Mouse (Mus musculus) midbrain, embryonic 10.5 days (tissue): ENCODE data around the gene Alkbh4. TPM values are rescaled to one million over a fixed set of nuclear protein-coding genes. Genes with fewer than 3 reads are reported as not detected.
A peak's percentile ranks its signal among the peaks of the same experiment; 100 is the strongest.
"Not testable (repeated sequence)": the region's sequence is repeated elsewhere in the genome, so short reads cannot be mapped to it uniquely, and the experiment has no call there.

Experiments used
- DNase-seq: peaks from one replicate; pipeline ENCODE4 v3.0.0-alpha.2; 2017; ENCODE audit warnings: low spot score
- H3K27ac ChIP-seq: fragments of 300-500 bp; sonication (generic); replicated peaks from 2 replicates; pipeline ENCODE4 v1.5.1; 2016; ENCODE audit warnings: mild to moderate bottlenecking
- H3K27me3 ChIP-seq: fragments of 300-500 bp; sonication (generic); 2 replicates; pipeline ENCODE4 v1.6.1; 2016; ENCODE audit warnings: low read depth, mild to moderate bottlenecking; ENCODE audit not compliant: poor library complexity, severe bottlenecking
- H3K36me3 ChIP-seq: fragments of 300-500 bp; sonication (generic); 2 replicates; pipeline ENCODE4 v1.6.1; 2016; ENCODE audit warnings: mild to moderate bottlenecking, moderate library complexity
- H3K4me1 ChIP-seq: fragments of 300-500 bp; sonication (generic); 2 replicates; pipeline ENCODE4 v1.6.1; 2016
- H3K4me3 ChIP-seq: fragments of 300-500 bp; sonication (generic); 2 replicates; pipeline ENCODE4 v1.5.1; 2016; ENCODE audit warnings: mild to moderate bottlenecking, moderate library complexity
- H3K9me3 ChIP-seq: fragments of 300-500 bp; sonication (generic); replicated peaks from 2 replicates; pipeline ENCODE4 v1.6.1; 2016; ENCODE audit warnings: mild to moderate bottlenecking
- WGBS: fragments of 180-500 bp; shearing (Covaris S2); methylation state at CpG from one replicate; pipeline ENCODE4 v1.1.7; 2016; 5-methylcytosine and 5-hydroxymethylcytosine counted together
- polyA plus RNA-seq: library from polyadenylated mRNA; unstranded; fragments of >200 nt; fragmentation: Nextera tagmentation; extraction: Ambion mirVana; gene quantifications from 2 replicates; pipeline ENCODE4 v1.2.1, GENCODE M21; 2016

Alkbh4 gene
- polyA plus RNA-seq, 1 experiment from 2014 or later, result 27.1 TPM

GRCm38 (mm10) chr5:136149134-136149576 is 13.2 kb downstream of the Alkbh4 start:
- 69% methylated on average over 5 of the region's 5 CpGs for WGBS
- H3K36me3 ChIP-seq, H3K4me1 ChIP-seq, H3K4me3 ChIP-seq, H3K9me3 ChIP-seq, DNase-seq, H3K27me3 ChIP-seq, H3K27ac ChIP-seq: not testable (repeated sequence)

GRCm38 (mm10) chr5:136152365-136152764 is 16.4 kb downstream of the Alkbh4 start:
- no peaks in the 10 kb centered on the region for H3K4me1 ChIP-seq

GRCm38 (mm10) chr5:136155399-136155798 is 19.5 kb downstream of the Alkbh4 start:
- WGBS, result 92% methylated on average over 5 of the region's 5 CpGs
- H3K9me3 ChIP-seq, result no peaks in the 10 kb centered on the region
- no peak overlapping the region for H3K4me3 ChIP-seq
- H3K27ac ChIP-seq, result no peak overlapping the region
- H3K36me3 ChIP-seq, result peaks cover 4% of the 10 kb centered on the region; the same call in 1 of the 2 replicates
- H3K27me3 ChIP-seq, result no peaks in the 10 kb centered on the region
- no peaks in the 10 kb centered on the region for H3K4me1 ChIP-seq
- no peak for DNase-seq

More at GRCm38 (mm10) chr5:136152365-136152764, 16.4 kb downstream of the Alkbh4 start:
- Histone ChIP-seq H3K27ac (no peak overlapping the region), H3K27me3 (no peaks in the 10 kb centered on the region), H3K4me3 (no peak overlapping the region), H3K36me3 (no peaks in the 10 kb centered on the region), H3K9me3 (no peaks in the 10 kb centered on the region)
- no peak for DNase-seq
- 86% methylated on average over 8 of the region's 8 CpGs for WGBS

GRCm38 (mm10) chr5:136160084-136160483 is 24.1 kb downstream of the Alkbh4 start:
- not testable (repeated sequence) for H3K4me1 ChIP-seq, DNase-seq, H3K27me3 ChIP-seq, H3K4me3 ChIP-seq, H3K36me3 ChIP-seq, H3K9me3 ChIP-seq, H3K27ac ChIP-seq
- 93% methylated on average over 11 of the region's 12 CpGs for WGBS

- peaks cover 7% of the 10 kb centered on the region; the same call in 1 of the 2 replicates for H3K9me3 ChIP-seq
- H3K4me1 ChIP-seq, result no peaks in the 10 kb centered on the region
- no peak overlapping the region for H3K4me3 ChIP-seq
- no peaks in the 10 kb centered on the region for H3K27me3 ChIP-seq
- no peak for DNase-seq
- WGBS, result 86% methylated on average over 11 of the region's 11 CpGs
- peaks cover 19% of the 10 kb centered on the region for H3K36me3 ChIP-seq
- H3K27ac ChIP-seq, result no peak overlapping the region
Observed at GRCm38 (mm10) chr5:136163807-136164474, 28.0 kb downstream of the Alkbh4 start.

GRCm38 (mm10) chr5:136165246-136165645 is 29.3 kb downstream of the Alkbh4 start:
- WGBS, result 85% methylated on average over 8 of the region's 8 CpGs
- DNase-seq, result no peak
- Histone ChIP-seq H3K4me1 (peaks cover 8% of the 10 kb centered on the region), H3K9me3 (peaks cover 7% of the 10 kb centered on the region; the same call in 1 of the 2 replicates), H3K4me3 (no peak overlapping the region), H3K27ac (no peak overlapping the region), H3K36me3 (peaks cover 17% of the 10 kb centered on the region), H3K27me3 (no peaks in the 10 kb centered on the region)

GRCm38 (mm10) chr5:136167296-136167695 is 31.4 kb downstream of the Alkbh4 start:
- 91% methylated on average over 4 of the region's 4 CpGs for WGBS
- Histone ChIP-seq H3K27ac (no peak overlapping the region), H3K27me3 (peaks cover 9% of the 10 kb centered on the region), H3K36me3 (peaks cover 13% of the 10 kb centered on the region; the same call in 1 of the 2 replicates), H3K9me3 (peaks cover 7% of the 10 kb centered on the region; the same call in 1 of the 2 replicates), H3K4me3 (no peak overlapping the region), H3K4me1 (peaks cover 22% of the 10 kb centered on the region)
- no peak for DNase-seq

GRCm38 (mm10) chr5:136168071-136168470 is 32.1 kb downstream of the Alkbh4 start:
- WGBS, result 93% methylated on average over 3 of the region's 3 CpGs
- peaks cover 7% of the 10 kb centered on the region; the same call in 1 of the 2 replicates for H3K9me3 ChIP-seq
- H3K27ac ChIP-seq, result no peak overlapping the region
- H3K27me3 ChIP-seq, result peaks cover 14% of the 10 kb centered on the region
- peaks cover 22% of the 10 kb centered on the region for H3K4me1 ChIP-seq
- DNase-seq, result no peak
- H3K36me3 ChIP-seq, result peaks cover 13% of the 10 kb centered on the region; the same call in 1 of the 2 replicates
- no peak overlapping the region for H3K4me3 ChIP-seq

GRCm38 (mm10) chr5:136169626-136170511 is 33.9 kb downstream of the Alkbh4 start:
- peak overlapping the region; percentile 74 for H3K4me3 ChIP-seq
- peaks cover 7% of the 10 kb centered on the region; the same call in 1 of the 2 replicates for H3K9me3 ChIP-seq
- peaks cover 13% of the 10 kb centered on the region; the same call in 1 of the 2 replicates for H3K36me3 ChIP-seq
- WGBS, result 17% methylated on average over 15 of the region's 15 CpGs
- H3K27me3 ChIP-seq, result peaks cover 14% of the 10 kb centered on the region
- peak overlapping the region; percentile 87 for H3K27ac ChIP-seq
- no peak for DNase-seq
- peaks cover 22% of the 10 kb centered on the region for H3K4me1 ChIP-seq

GRCm38 (mm10) chr5:136170512-136171362 is 34.8 kb downstream of the Alkbh4 start, which contains the start of gene Orai2:
TSS of gene Orai2 (minus strand) at chr5:136170713.
- Histone ChIP-seq H3K27ac (peak within 1 kb of the TSS; percentile 87), H3K36me3 (peaks cover 13% of the 10 kb centered on the region; the same call in 1 of the 2 replicates), H3K4me1 (peaks cover 22% of the 10 kb centered on the region), H3K27me3 (peaks cover 14% of the 10 kb centered on the region), H3K9me3 (peaks cover 7% of the 10 kb centered on the region; the same call in 1 of the 2 replicates), H3K4me3 (peak within 1 kb of the TSS; percentile 74)
- 5% methylated on average over 49 of the region's 49 CpGs for WGBS
- DNase-seq, result peak; percentile 90

- DNase-seq, result no peak
- H3K4me1 ChIP-seq, result peaks cover 22% of the 10 kb centered on the region
- H3K4me3 ChIP-seq, result peak overlapping the region; percentile 74
- peaks cover 7% of the 10 kb centered on the region; the same call in 1 of the 2 replicates for H3K9me3 ChIP-seq
- peak overlapping the region; percentile 87; the same call in 1 of the 2 replicates for H3K27ac ChIP-seq
- 44% methylated on average over 17 of the region's 17 CpGs for WGBS
- H3K27me3 ChIP-seq, result peaks cover 14% of the 10 kb centered on the region
- H3K36me3 ChIP-seq, result peaks cover 13% of the 10 kb centered on the region; the same call in 1 of the 2 replicates
Observed at GRCm38 (mm10) chr5:136171363-136172341, 35.7 kb downstream of the Alkbh4 start.
